Mouse (Mus musculus) midbrain, postnatal 0 days (tissue): ENCODE results near the gene Tubb4a. TPM values are rescaled to one million over a fixed set of nuclear protein-coding genes. Genes with fewer than 3 reads are reported as not detected.
"Not testable (repeated sequence)": the region's sequence is repeated elsewhere in the genome, so short reads cannot be mapped to it uniquely, and the experiment has no call there.

Experiments used
- ATAC-seq: fragments of 200-750 bp; cut with Nextera tagmentation; 2 replicates; pipeline ENCODE4 v1.8.0; 2017; ENCODE audit warnings: moderate number of reproducible peaks, mild to moderate bottlenecking, moderate TSS enrichment, moderate library complexity; ENCODE audit not compliant: low FRiP score
- DNase-seq: peaks from one replicate; pipeline ENCODE4 v3.0.0-alpha.2; 2015; ENCODE audit warnings: low spot score
- H3K27ac ChIP-seq: fragments of 300-500 bp; sonication (generic); 2 replicates; pipeline ENCODE4 v1.5.1; 2014; ENCODE audit warnings: low read depth, mild to moderate bottlenecking, low read length, mixed read lengths
- H3K27me3 ChIP-seq: fragments of 300-500 bp; sonication (generic); 2 replicates; pipeline ENCODE4 v1.6.1; 2014; ENCODE audit warnings: low read length, control low read depth, mixed read lengths; ENCODE audit not compliant: insufficient read depth
- H3K36me3 ChIP-seq: fragments of 300-500 bp; sonication (generic); 2 replicates; pipeline ENCODE4 v1.6.1; 2014; ENCODE audit warnings: low read length, control low read depth, mixed read lengths; ENCODE audit not compliant: insufficient read depth
- H3K4me1 ChIP-seq: fragments of 300-500 bp; sonication (generic); 2 replicates; pipeline ENCODE4 v1.6.1; 2014; ENCODE audit warnings: mild to moderate bottlenecking, control low read depth, antibody characterized with exemption, low read length, mixed read lengths; ENCODE audit not compliant: insufficient read depth
- H3K4me2 ChIP-seq: fragments of 300-500 bp; sonication (generic); 2 replicates; pipeline ENCODE4 v1.6.1; 2014; ENCODE audit warnings: low read depth, mild to moderate bottlenecking, low read length, mixed read lengths; ENCODE audit not compliant: poor library complexity, severe bottlenecking
- H3K4me3 ChIP-seq: fragments of 300-500 bp; sonication (generic); 2 replicates; pipeline ENCODE4 v1.5.1; 2014; ENCODE audit warnings: low read depth, mild to moderate bottlenecking, low read length, moderate library complexity
- H3K9ac ChIP-seq: fragments of 300-500 bp; sonication (generic); replicated peaks from 2 replicates; pipeline ENCODE4 v1.6.1; 2014; ENCODE audit warnings: mild to moderate bottlenecking, low read length, moderate library complexity, mixed read lengths; ENCODE audit not compliant: poor library complexity, severe bottlenecking
- H3K9me3 ChIP-seq: fragments of 300-500 bp; sonication (generic); 2 replicates; pipeline ENCODE4 v1.6.1; 2016; ENCODE audit warnings: low read length, control low read depth
- CTCF ChIP-seq: IDR thresholded peaks from 2 replicates; pipeline ENCODE4 v1.5.1; 2016; ENCODE audit warnings: antibody characterized with exemption, mild to moderate bottlenecking
- WGBS: fragments of 180-500 bp; shearing (Covaris S2); extraction: QIAGEN DNeasy Blood & Tissue Kit; methylation state at CpG from one replicate; pipeline ENCODE4 v1.1.7; 2014; 5-methylcytosine and 5-hydroxymethylcytosine counted together
- polyA plus RNA-seq: library from polyadenylated mRNA; unstranded; fragments of >200 nt; fragmentation: Nextera tagmentation; extraction: Ambion mirVana; gene quantifications from 2 replicates; pipeline ENCODE4 v1.2.1, GENCODE M21; 2015
- total RNA-seq: library from RNA; depleted of rRNA; stranded (reverse); fragments of >200 nt; gene quantifications from 2 replicates; pipeline ENCODE4 v1.2.3, GENCODE M21; 2014

Gene Tubb4a
- total and polyA plus RNA-seq, 2 experiments from 2014 or later: 206 to 408 TPM

GRCm38 (mm10) chr17:57058891-57059485 lies 28.6 kb downstream of the Tubb4a start, which contains the start of gene Crb3:
Gene Crb3, plus strand, starts transcription at chr17:57059105.
- H3K4me3 ChIP-seq: peak within 1 kb of the TSS; percentile 92
- no peaks in the 10 kb centered on the region for H3K9me3 ChIP-seq
- 1% methylated on average over 20 of the region's 22 CpGs for WGBS
- DNase-seq: peak; percentile 33
- H3K36me3 ChIP-seq: peaks cover 19% of the 10 kb centered on the region
- peak within 1 kb of the TSS; percentile 79 for H3K27ac ChIP-seq
- peaks cover 4% of the 10 kb centered on the region; the same call in 1 of the 2 replicates for H3K4me1 ChIP-seq
- no peak for TF ChIP-seq CTCF
- H3K4me2 ChIP-seq: peak within 1 kb of the TSS; percentile 73
- peaks cover 13% of the 10 kb centered on the region for H3K27me3 ChIP-seq
- H3K9ac ChIP-seq: peak within 1 kb of the TSS; percentile 84
- ATAC-seq: peak; percentile 0; the same call in 1 of the 2 replicates

- Histone ChIP-seq H3K27ac (no peak overlapping the region), H3K4me1 (peaks cover 4% of the 10 kb centered on the region; the same call in 1 of the 2 replicates), H3K4me3 (no peak overlapping the region), H3K9me3 (no peaks in the 10 kb centered on the region), H3K27me3 (no peaks in the 10 kb centered on the region; the same call in 1 of the 2 replicates), H3K4me2 (no peak overlapping the region), H3K36me3 (peaks cover 34% of the 10 kb centered on the region), H3K9ac (no peak overlapping the region)
- ATAC-seq (no peak), DNase-seq (no peak)
- 89% methylated on average over 3 of the region's 3 CpGs for WGBS
- no peak for TF ChIP-seq CTCF
Observed at GRCm38 (mm10) chr17:57056246-57056645, 31.3 kb downstream of the Tubb4a start.

GRCm38 (mm10) chr17:57051679-57052078 lies 35.9 kb downstream of the Tubb4a start:
- H3K9ac ChIP-seq, H3K27ac ChIP-seq, H3K4me2 ChIP-seq, H3K4me3 ChIP-seq, ATAC-seq, H3K4me1 ChIP-seq, H3K9me3 ChIP-seq, H3K27me3 ChIP-seq, DNase-seq: not testable (repeated sequence)
- H3K36me3 ChIP-seq: peaks cover 43% of the 10 kb centered on the region
- 81% methylated on average over 4 of the region's 4 CpGs for WGBS
- peak; percentile 41 for TF ChIP-seq CTCF

GRCm38 (mm10) chr17:57048816-57049215 lies 38.8 kb downstream of the Tubb4a start:
- no peak for DNase-seq
- Histone ChIP-seq H3K27me3 (no peaks in the 10 kb centered on the region), H3K36me3 (peaks cover 45% of the 10 kb centered on the region), H3K4me2 (no peak overlapping the region), H3K4me3 (no peak overlapping the region), H3K27ac (no peak overlapping the region), H3K9me3 (no peaks in the 10 kb centered on the region), H3K4me1 (no peaks in the 10 kb centered on the region), H3K9ac (no peak overlapping the region)
- ATAC-seq: no peak
- WGBS: 98% methylated on average over 3 of the region's 3 CpGs
- no peak for TF ChIP-seq CTCF

GRCm38 (mm10) chr17:57047406-57047805 lies 40.2 kb downstream of the Tubb4a start:
- Histone ChIP-seq H3K27me3 (no peaks in the 10 kb centered on the region), H3K4me2 (no peak overlapping the region), H3K27ac (no peak overlapping the region), H3K9ac (no peak overlapping the region), H3K4me3 (no peak overlapping the region), H3K36me3 (peaks cover 32% of the 10 kb centered on the region), H3K4me1 (no peaks in the 10 kb centered on the region), H3K9me3 (no peaks in the 10 kb centered on the region)
- TF ChIP-seq CTCF: no peak
- 39% methylated on average over 5 of the region's 5 CpGs for WGBS
- DNase-seq: peak; percentile 23
- no peak for ATAC-seq

GRCm38 (mm10) chr17:57041554-57041953 lies 46.0 kb downstream of the Tubb4a start, which contains the start of gene Slc25a41:
Gene Slc25a41, minus strand, starts transcription at chr17:57041654.
- H3K27me3 ChIP-seq: 0 out of 2 replicates have a peak, but pooled peaks cover 3% of the 10 kb centered on the region
- no peak within 1 kb of the TSS for H3K27ac ChIP-seq
- 72% methylated on average over 8 of the region's 8 CpGs for WGBS
- TF ChIP-seq CTCF: no peak
- no peaks in the 10 kb centered on the region for H3K9me3 ChIP-seq
- no peaks in the 10 kb centered on the region for H3K4me1 ChIP-seq
- ATAC-seq: no peak
- no peak within 1 kb of the TSS for H3K4me3 ChIP-seq
- DNase-seq: no peak
- H3K9ac ChIP-seq: no peak within 1 kb of the TSS
- H3K36me3 ChIP-seq: peaks cover 18% of the 10 kb centered on the region
- no peak within 1 kb of the TSS for H3K4me2 ChIP-seq
